Mouse (Mus musculus): Measurements from ENCODE around the gene B4galt3. TPM values are rescaled to one million over a fixed set of nuclear protein-coding genes. Genes with fewer than 3 reads are reported as not detected.
A peak's percentile ranks its signal among the peaks of the same experiment; 100 is the strongest.
"Not testable (repeated sequence)": the region's sequence is repeated elsewhere in the genome, so short reads cannot be mapped to it uniquely, and the experiment has no call there.

B4galt3 gene
- polyA plus RNA-seq, 1 experiment from 2014 or later, result 70.8 TPM

- no peaks in the 10 kb centered on the region for H3K27me3 ChIP-seq (replicated peaks; ENCODE audit: low read depth, poor library complexity, severe bottlenecking)
- H3K9me3 ChIP-seq, result no peaks in the 10 kb centered on the region
- WGBS, result 92% methylated on average over 15 of the region's 15 CpGs
- peaks cover 51% of the 10 kb centered on the region for H3K4me1 ChIP-seq
- H3K36me3 ChIP-seq (replicated peaks), result peaks cover 65% of the 10 kb centered on the region
- no peak for DNase-seq (ENCODE audit: low spot score)
- H3K4me3 ChIP-seq, result 0 out of 2 replicates have a peak overlapping the region, but pooled peaks have one; percentile 0
- no peak overlapping the region for H3K27ac ChIP-seq (replicated peaks)
Measured at GRCm38 (mm10) chr1:171284491-171284890, 14.4 kb downstream of the B4galt3 start.

- peaks cover 71% of the 10 kb centered on the region for H3K36me3 ChIP-seq (replicated peaks)
- H3K9me3 ChIP-seq, result no peaks in the 10 kb centered on the region
- H3K4me1 ChIP-seq, result peaks cover 43% of the 10 kb centered on the region
- 87% methylated on average over 20 of the region's 20 CpGs for WGBS
- no peak overlapping the region for H3K27ac ChIP-seq (replicated peaks)
- H3K4me3 ChIP-seq, result 0 out of 2 replicates have a peak overlapping the region, but pooled peaks have one; percentile 0
- no peaks in the 10 kb centered on the region for H3K27me3 ChIP-seq (replicated peaks; ENCODE audit: low read depth, poor library complexity, severe bottlenecking)
- DNase-seq (ENCODE audit: low spot score), result no peak
Measured at GRCm38 (mm10) chr1:171285096-171285892, 15.2 kb downstream of the B4galt3 start.

- 89% methylated on average over 19 of the region's 19 CpGs for WGBS
- no peaks in the 10 kb centered on the region for H3K27me3 ChIP-seq (replicated peaks; ENCODE audit: low read depth, poor library complexity, severe bottlenecking)
- peaks cover 74% of the 10 kb centered on the region for H3K36me3 ChIP-seq (replicated peaks)
- DNase-seq (ENCODE audit: low spot score), result no peak
- H3K27ac ChIP-seq (replicated peaks), result 0 out of 2 replicates have a peak overlapping the region, but pooled peaks have one; percentile 100
- H3K9me3 ChIP-seq, result no peaks in the 10 kb centered on the region
- peak overlapping the region; percentile 96 for H3K4me3 ChIP-seq
- H3K4me1 ChIP-seq, result peaks cover 40% of the 10 kb centered on the region
Measured at GRCm38 (mm10) chr1:171286517-171286916, 16.4 kb downstream of the B4galt3 start.

- H3K27me3 ChIP-seq (replicated peaks; ENCODE audit: low read depth, poor library complexity, severe bottlenecking), result no peaks in the 10 kb centered on the region
- peak; percentile 95 for DNase-seq (ENCODE audit: low spot score)
- H3K9me3 ChIP-seq, result no peaks in the 10 kb centered on the region
- peak within 1 kb of the TSS; percentile 100 for H3K27ac ChIP-seq (replicated peaks)
- peaks cover 72% of the 10 kb centered on the region for H3K36me3 ChIP-seq (replicated peaks)
- H3K4me3 ChIP-seq, result peak within 1 kb of the TSS; percentile 96
- WGBS, result under 1% methylated on average over 49 of the region's 49 CpGs
- H3K4me1 ChIP-seq, result peaks cover 31% of the 10 kb centered on the region
Measured at GRCm38 (mm10) chr1:171287136-171288081, 17.3 kb downstream of the B4galt3 start, which contains the start of gene Usp21. Gene Usp21 (minus strand): TSS chr1:171287991.

- H3K36me3 ChIP-seq (replicated peaks), result peaks cover 69% of the 10 kb centered on the region
- WGBS, result 63% methylated on average over 4 of the region's 4 CpGs
Measured at GRCm38 (mm10) chr1:171288328-171288727, 18.2 kb downstream of the B4galt3 start.

GRCm38 (mm10) chr1:171293351-171293750, 23.2 kb downstream of the B4galt3 start:
- no peak overlapping the region for H3K27ac ChIP-seq (replicated peaks)
- no peaks in the 10 kb centered on the region for H3K9me3 ChIP-seq
- peaks cover 14% of the 10 kb centered on the region for H3K4me1 ChIP-seq
- peaks cover 27% of the 10 kb centered on the region for H3K27me3 ChIP-seq (replicated peaks; ENCODE audit: low read depth, poor library complexity, severe bottlenecking)
- 90% methylated on average over 3 of the region's 3 CpGs for WGBS
- DNase-seq (ENCODE audit: low spot score), result no peak
- H3K4me3 ChIP-seq, result peak overlapping the region; percentile 71
- peaks cover 31% of the 10 kb centered on the region for H3K36me3 ChIP-seq (replicated peaks)

More at GRCm38 (mm10) chr1:171288328-171288727, 18.2 kb downstream of the B4galt3 start:
- peak overlapping the region; percentile 96 for H3K4me3 ChIP-seq
- peaks cover 33% of the 10 kb centered on the region for H3K4me1 ChIP-seq
- no peaks in the 10 kb centered on the region for H3K9me3 ChIP-seq
- H3K27ac ChIP-seq (replicated peaks), result peak overlapping the region; percentile 100
- DNase-seq (ENCODE audit: low spot score), result no peak
- H3K27me3 ChIP-seq (replicated peaks; ENCODE audit: low read depth, poor library complexity, severe bottlenecking), result no peaks in the 10 kb centered on the region

- Histone ChIP-seq H3K4me3 (peak overlapping the region; percentile 71), H3K27ac (replicated peaks) (peak overlapping the region; percentile 98), H3K27me3 (replicated peaks; ENCODE audit: low read depth, poor library complexity, severe bottlenecking) (peaks cover 33% of the 10 kb centered on the region), H3K36me3 (replicated peaks) (peaks cover 25% of the 10 kb centered on the region), H3K4me1 (peaks cover 11% of the 10 kb centered on the region), H3K9me3 (no peaks in the 10 kb centered on the region)
- DNase-seq (ENCODE audit: low spot score), result no peak
- 54% methylated on average over 5 of the region's 5 CpGs for WGBS
Measured at GRCm38 (mm10) chr1:171293906-171294297, 23.8 kb downstream of the B4galt3 start.

GRCm38 (mm10) chr1:171294298-171295062, 24.4 kb downstream of the B4galt3 start, which contains the start of gene Ufc1:
Gene Ufc1 (minus strand): TSS chr1:171295024.
- under 1% methylated on average over 42 of the region's 42 CpGs for WGBS
- H3K4me1 ChIP-seq, result peaks cover 11% of the 10 kb centered on the region
- peaks cover 33% of the 10 kb centered on the region for H3K27me3 ChIP-seq (replicated peaks; ENCODE audit: low read depth, poor library complexity, severe bottlenecking)
- peak within 1 kb of the TSS; percentile 98 for H3K27ac ChIP-seq (replicated peaks)
- H3K36me3 ChIP-seq (replicated peaks), result peaks cover 19% of the 10 kb centered on the region
- DNase-seq (ENCODE audit: low spot score), result peak; percentile 83
- no peaks in the 10 kb centered on the region for H3K9me3 ChIP-seq
- H3K4me3 ChIP-seq, result peak within 1 kb of the TSS; percentile 71

- DNase-seq (ENCODE audit: low spot score), result no peak
- H3K4me3 ChIP-seq, result peak overlapping the region; percentile 71
- no peaks in the 10 kb centered on the region for H3K9me3 ChIP-seq
- peaks cover 14% of the 10 kb centered on the region for H3K36me3 ChIP-seq (replicated peaks)
- peaks cover 11% of the 10 kb centered on the region for H3K4me1 ChIP-seq
- H3K27me3 ChIP-seq (replicated peaks; ENCODE audit: low read depth, poor library complexity, severe bottlenecking), result peaks cover 33% of the 10 kb centered on the region
- 19% methylated on average over 3 of the region's 3 CpGs for WGBS
- H3K27ac ChIP-seq (replicated peaks), result peak overlapping the region; percentile 98
Measured at GRCm38 (mm10) chr1:171295063-171295402, 24.9 kb downstream of the B4galt3 start.

- Histone ChIP-seq H3K9me3 (no peaks in the 10 kb centered on the region), H3K27ac (replicated peaks) (no peak overlapping the region), H3K4me3 (no peak overlapping the region), H3K36me3 (replicated peaks) (no peaks in the 10 kb centered on the region), H3K4me1 (peaks cover 7% of the 10 kb centered on the region), H3K27me3 (replicated peaks; ENCODE audit: low read depth, poor library complexity, severe bottlenecking) (peaks cover 33% of the 10 kb centered on the region)
- DNase-seq (ENCODE audit: low spot score), result no peak
- 68% methylated on average over 3 of the region's 3 CpGs for WGBS
Measured at GRCm38 (mm10) chr1:171298226-171298625, 28.1 kb downstream of the B4galt3 start.

GRCm38 (mm10) chr1:171306157-171306556, 36.0 kb downstream of the B4galt3 start:
- WGBS, result 76% methylated on average over 5 of the region's 5 CpGs
- H3K27me3 ChIP-seq (replicated peaks; ENCODE audit: low read depth, poor library complexity, severe bottlenecking); H3K36me3 ChIP-seq (replicated peaks); H3K27ac ChIP-seq (replicated peaks); H3K4me1 ChIP-seq; H3K9me3 ChIP-seq; H3K4me3 ChIP-seq; DNase-seq (ENCODE audit: low spot score): not testable (repeated sequence)

GRCm38 (mm10) chr1:171309321-171309720, 39.2 kb downstream of the B4galt3 start:
- Histone ChIP-seq H3K27ac (replicated peaks) (no peak overlapping the region), H3K4me3 (no peak overlapping the region), H3K4me1 (no peaks in the 10 kb centered on the region), H3K36me3 (replicated peaks) (no peaks in the 10 kb centered on the region), H3K9me3 (no peaks in the 10 kb centered on the region), H3K27me3 (replicated peaks; ENCODE audit: low read depth, poor library complexity, severe bottlenecking) (0 out of 2 replicates have a peak, but pooled peaks cover 3% of the 10 kb centered on the region)
- 68% methylated on average over 2 of the region's 2 CpGs for WGBS
- DNase-seq (ENCODE audit: low spot score), result no peak

Data from embryonic facial prominence, embryonic 10.5 days (tissue).